Mouse (Mus musculus) bone marrow, adult 2 months (tissue): Measurements from ENCODE around the gene Pkp2. TPM values are rescaled to one million over a fixed set of nuclear protein-coding genes. Genes with fewer than 3 reads are reported as not detected.
"Not testable (repeated sequence)": the region's sequence is repeated elsewhere in the genome, so short reads cannot be mapped to it uniquely, and the experiment has no call there.

Experiments used
- H3K27ac ChIP-seq: fragments of 200-500 bp; 2 replicates; pipeline ENCODE4 v1.5.1; 2012; ENCODE audit warnings: low read depth, mild to moderate bottlenecking, control low read depth, inconsistent platforms, low read length; ENCODE audit not compliant: control insufficient read depth, poor library complexity, insufficient read depth
- H3K4me1 ChIP-seq: fragments of 200-500 bp; 2 replicates; pipeline ENCODE4 v1.6.1; 2011; ENCODE audit warnings: low read length; ENCODE audit not compliant: control insufficient read depth, insufficient read depth
- H3K4me3 ChIP-seq: fragments of 200-500 bp; replicated peaks from 2 replicates; pipeline ENCODE3; 2011; ENCODE audit warnings: mild to moderate bottlenecking, low read depth, low read length, control low read depth; ENCODE audit not compliant: control insufficient read depth
- CTCF ChIP-seq: fragments of 200-500 bp; IDR thresholded peaks from 2 replicates; pipeline ENCODE4 v1.5.1; 2011; ENCODE audit warnings: low read length, control low read depth; ENCODE audit not compliant: control insufficient read depth, insufficient read depth
- POLR2A ChIP-seq: fragments of 200-500 bp; IDR thresholded peaks from 2 replicates; pipeline ENCODE4 v1.6.1; 2011; ENCODE audit warnings: low read depth, mild to moderate bottlenecking, control low read depth, low read length, borderline replicate concordance; ENCODE audit not compliant: control insufficient read depth
- WGBS: fragments of 180-500 bp; shearing (Covaris S2); methylation state at CpG from one replicate; pipeline ENCODE4 v1.1.7; 2018; 5-methylcytosine and 5-hydroxymethylcytosine counted together
- polyA plus RNA-seq: library from polyadenylated mRNA; stranded (reverse); fragments of >200 nt; gene quantifications from 2 replicates; pipeline ENCODE4 v1.2.4, GENCODE M21; 2011; ENCODE audit warnings: low replicate concordance; ENCODE audit not compliant: missing spikeins, insufficient read depth, insufficient read length

The Pkp2 gene
- polyA plus RNA-seq, 1 experiment = 2.7 TPM

GRCm38 (mm10) chr16:16222651-16223050 lies 9.5 kb downstream of the Pkp2 start:
- no peaks in the 10 kb centered on the region for H3K4me1 ChIP-seq
- TF ChIP-seq CTCF (no peak), POLR2A (no peak)
- 74% methylated on average over 1 of the region's 1 CpGs for WGBS
- H3K4me3 ChIP-seq = no peak overlapping the region
- no peak overlapping the region for H3K27ac ChIP-seq

GRCm38 (mm10) chr16:16224506-16224924 lies 11.4 kb downstream of the Pkp2 start:
- no peaks in the 10 kb centered on the region for H3K4me1 ChIP-seq
- no peak overlapping the region for H3K27ac ChIP-seq
- no peak overlapping the region for H3K4me3 ChIP-seq
- TF ChIP-seq CTCF (no peak), POLR2A (no peak)
- 67% methylated on average over 4 of the region's 4 CpGs for WGBS

GRCm38 (mm10) chr16:16225828-16226227 lies 12.7 kb downstream of the Pkp2 start:
- H3K4me1 ChIP-seq = no peaks in the 10 kb centered on the region
- H3K4me3 ChIP-seq = no peak overlapping the region
- H3K27ac ChIP-seq = no peak overlapping the region
- 92% methylated on average over 22 of the region's 22 CpGs for WGBS
- TF ChIP-seq POLR2A (no peak), CTCF (no peak)

- Histone ChIP-seq H3K4me3 (no peak overlapping the region), H3K4me1 (no peaks in the 10 kb centered on the region), H3K27ac (no peak overlapping the region)
- WGBS = 86% methylated on average over 5 of the region's 5 CpGs
- TF ChIP-seq POLR2A (no peak), CTCF (no peak)
Observed at GRCm38 (mm10) chr16:16230439-16230838, 17.3 kb downstream of the Pkp2 start.

- Histone ChIP-seq H3K4me1 (no peaks in the 10 kb centered on the region; the same call in 1 of the 2 replicates), H3K27ac (no peak overlapping the region), H3K4me3 (no peak overlapping the region)
- WGBS = 52% methylated on average over 2 of the region's 2 CpGs
- TF ChIP-seq POLR2A (no peak), CTCF (no peak)
Observed at GRCm38 (mm10) chr16:16233919-16234318, 20.8 kb downstream of the Pkp2 start.

- WGBS = 80% methylated on average over 9 of the region's 9 CpGs
- H3K27ac ChIP-seq, H3K4me3 ChIP-seq, H3K4me1 ChIP-seq: not testable (repeated sequence)
Observed at GRCm38 (mm10) chr16:16236681-16237080, 23.6 kb downstream of the Pkp2 start.

GRCm38 (mm10) chr16:16238356-16238755 lies 25.2 kb downstream of the Pkp2 start:
- no peak for TF ChIP-seq CTCF
- TF ChIP-seq POLR2A = no peak
- H3K27ac ChIP-seq = no peak overlapping the region
- no peak overlapping the region for H3K4me3 ChIP-seq
- WGBS = 72% methylated on average over 2 of the region's 2 CpGs
- H3K4me1 ChIP-seq = no peaks in the 10 kb centered on the region; the same call in 1 of the 2 replicates

- H3K4me3 ChIP-seq = no peak overlapping the region
- no peak for TF ChIP-seq POLR2A
- TF ChIP-seq CTCF = no peak
- no peak overlapping the region for H3K27ac ChIP-seq
- no peaks in the 10 kb centered on the region for H3K4me1 ChIP-seq
- WGBS = 2% methylated on average over 2 of the region's 2 CpGs
Observed at GRCm38 (mm10) chr16:16244711-16245110, 31.6 kb downstream of the Pkp2 start.

GRCm38 (mm10) chr16:16250470-16250869 lies 37.4 kb downstream of the Pkp2 start:
- WGBS = 58% methylated on average over 2 of the region's 2 CpGs
- H3K4me1 ChIP-seq = no peaks in the 10 kb centered on the region
- no peak overlapping the region for H3K27ac ChIP-seq

More at GRCm38 (mm10) chr16:16250470-16250869, 37.4 kb downstream of the Pkp2 start:
- TF ChIP-seq CTCF (no peak), POLR2A (no peak)
- H3K4me3 ChIP-seq = no peak overlapping the region
